Mouse (Mus musculus) ES-Bruce4 (cell line): ENCODE measurements around the gene Gm9918. TPM values are rescaled to one million over a fixed set of nuclear protein-coding genes. Genes with fewer than 3 reads are reported as not detected.

Experiments used
- H3K27ac ChIP-seq: 2 replicates; pipeline ENCODE4 v1.5.1; 2012; ENCODE audit warnings: low read length, inconsistent platforms; ENCODE audit not compliant: insufficient read depth
- H3K27me3 ChIP-seq: 2 replicates; pipeline ENCODE4 v1.6.1; 2012; ENCODE audit warnings: mild to moderate bottlenecking, low read length, inconsistent platforms; ENCODE audit not compliant: control insufficient read depth, poor library complexity, insufficient read depth, severe bottlenecking
- H3K36me3 ChIP-seq: 2 replicates; pipeline ENCODE4 v1.6.1; 2012; ENCODE audit warnings: inconsistent platforms, mild to moderate bottlenecking, low read length, moderate library complexity; ENCODE audit not compliant: control insufficient read depth, poor library complexity, insufficient read depth, severe bottlenecking
- H3K4me1 ChIP-seq: one replicate; pipeline ENCODE4 v1.8.1; 2011; ENCODE audit warnings: low read length; ENCODE audit not compliant: control insufficient read depth, insufficient read depth
- H3K4me3 ChIP-seq: 2 replicates; pipeline ENCODE4 v1.5.1; 2011; ENCODE audit warnings: low read depth, mild to moderate bottlenecking, low read length
- H3K9ac ChIP-seq: 2 replicates; pipeline ENCODE4 v1.6.1; 2012; ENCODE audit warnings: low read depth, mild to moderate bottlenecking, inconsistent platforms; ENCODE audit not compliant: poor library complexity, severe bottlenecking
- H3K9me3 ChIP-seq: replicated peaks from 2 replicates; pipeline ENCODE4 v1.6.1; 2012; ENCODE audit warnings: mild to moderate bottlenecking, low read length, inconsistent platforms; ENCODE audit not compliant: control insufficient read depth, poor library complexity, insufficient read depth, severe bottlenecking
- CTCF ChIP-seq: IDR thresholded peaks from one replicate; pipeline ENCODE4 v1.8.1; 2011; ENCODE audit warnings: low read depth, low read length
- EP300 ChIP-seq: IDR thresholded peaks from 2 replicates; pipeline ENCODE4 v1.6.1; 2011; ENCODE audit warnings: low read depth, low read length; ENCODE audit not compliant: insufficient read depth
- POLR2A ChIP-seq: IDR thresholded peaks from one replicate; pipeline ENCODE4 v1.8.1; 2011; ENCODE audit warnings: low read length; ENCODE audit not compliant: insufficient read depth
- polyA plus RNA-seq: library from polyadenylated mRNA; stranded (reverse); fragments of >200 nt; gene quantifications from 2 replicates; pipeline ENCODE4 v1.2.4, GENCODE M21; 2011; ENCODE audit warnings: low read depth; ENCODE audit not compliant: missing spikeins, insufficient read depth, insufficient read length

Gm9918 gene
- polyA plus RNA-seq, 1 experiment: 1.1 TPM

GRCm38 (mm10) chr15:102258581-102259253 is 11.6 kb upstream of the Gm9918 start:
- Histone ChIP-seq H3K9me3 (no peaks in the 10 kb centered on the region), H3K9ac (peak overlapping the region; percentile 38; the same call in 1 of the 2 replicates), H3K36me3 (no peaks in the 10 kb centered on the region), H3K4me1 (peaks cover 6% of the 10 kb centered on the region), H3K27me3 (no peaks in the 10 kb centered on the region), H3K27ac (peak overlapping the region; percentile 60), H3K4me3 (peak overlapping the region; percentile 20)
- TF ChIP-seq POLR2A (no peak), EP300 (no peak), CTCF (no peak)

GRCm38 (mm10) chr15:102262582-102262981 is 7.8 kb upstream of the Gm9918 start:
- Histone ChIP-seq H3K4me3 (no peak overlapping the region), H3K27ac (no peak overlapping the region), H3K4me1 (no peaks in the 10 kb centered on the region), H3K27me3 (no peaks in the 10 kb centered on the region), H3K9ac (no peak overlapping the region; the same call in 1 of the 2 replicates), H3K36me3 (no peaks in the 10 kb centered on the region), H3K9me3 (no peaks in the 10 kb centered on the region)
- TF ChIP-seq EP300 (no peak), CTCF (no peak), POLR2A (no peak)

GRCm38 (mm10) chr15:102263037-102263436 is 7.3 kb upstream of the Gm9918 start:
- no peak overlapping the region for H3K4me3 ChIP-seq
- no peaks in the 10 kb centered on the region for H3K36me3 ChIP-seq
- no peaks in the 10 kb centered on the region for H3K4me1 ChIP-seq
- TF ChIP-seq EP300 (no peak), POLR2A (no peak), CTCF (no peak)
- no peak overlapping the region for H3K9ac ChIP-seq
- no peaks in the 10 kb centered on the region for H3K9me3 ChIP-seq
- no peak overlapping the region for H3K27ac ChIP-seq
- no peaks in the 10 kb centered on the region for H3K27me3 ChIP-seq

- TF ChIP-seq CTCF (no peak), POLR2A (no peak), EP300 (no peak)
- H3K9ac ChIP-seq: no peak overlapping the region
- H3K9me3 ChIP-seq: no peaks in the 10 kb centered on the region
- no peaks in the 10 kb centered on the region for H3K36me3 ChIP-seq
- H3K4me1 ChIP-seq: no peaks in the 10 kb centered on the region
- no peak overlapping the region for H3K4me3 ChIP-seq
- no peak overlapping the region for H3K27ac ChIP-seq
- no peaks in the 10 kb centered on the region for H3K27me3 ChIP-seq
These were observed 4.8 kb upstream of the Gm9918 start for GRCm38 (mm10) chr15:102265548-102265947.

- no peaks in the 10 kb centered on the region for H3K9me3 ChIP-seq
- no peaks in the 10 kb centered on the region for H3K36me3 ChIP-seq
- TF ChIP-seq CTCF (no peak), POLR2A (no peak), EP300 (no peak)
- no peak overlapping the region for H3K4me3 ChIP-seq
- H3K9ac ChIP-seq: peak overlapping the region; percentile 5; the same call in 1 of the 2 replicates
- H3K4me1 ChIP-seq: no peaks in the 10 kb centered on the region
- no peaks in the 10 kb centered on the region for H3K27me3 ChIP-seq
- peak overlapping the region; percentile 38; the same call in 1 of the 2 replicates for H3K27ac ChIP-seq
These were observed 1.1 kb downstream of the Gm9918 start for GRCm38 (mm10) chr15:102271441-102271840.

GRCm38 (mm10) chr15:102273982-102274716 is 3.8 kb downstream of the Gm9918 start:
- no peaks in the 10 kb centered on the region for H3K27me3 ChIP-seq
- TF ChIP-seq EP300: no peak
- no peak for TF ChIP-seq POLR2A
- TF ChIP-seq CTCF: peak; percentile 7
- no peak overlapping the region for H3K27ac ChIP-seq

More at GRCm38 (mm10) chr15:102273982-102274716, 3.8 kb downstream of the Gm9918 start:
- Histone ChIP-seq H3K36me3 (no peaks in the 10 kb centered on the region), H3K4me3 (no peak overlapping the region), H3K4me1 (no peaks in the 10 kb centered on the region), H3K9ac (no peak overlapping the region), H3K9me3 (no peaks in the 10 kb centered on the region)
